Mouse (Mus musculus): ENCODE measurements at regions not wholly inside any gene's neighbourhood (a gene's known extent, or its start where the extent isn't known, plus 50 kb on each side); places are given as distances from the start of the nearest gene placed in this dataset.

- H3K36me3 ChIP-seq = no peaks in the 10 kb centered on the region
- 86% methylated on average over 3 of the region's 3 CpGs for WGBS
- no peaks in the 10 kb centered on the region for H3K9me3 ChIP-seq (replicated peaks)
- H3K4me1 ChIP-seq = no peaks in the 10 kb centered on the region
- no peak overlapping the region for H3K4me3 ChIP-seq
- DNase-seq (ENCODE audit: low spot score) = no peak
- no peak overlapping the region for H3K27ac ChIP-seq (replicated peaks)
- no peaks in the 10 kb centered on the region for H3K27me3 ChIP-seq (ENCODE audit: low read depth, poor library complexity, severe bottlenecking)
Observed at GRCm38 (mm10) chr11:40624126-40624778, 70.8 kb downstream of the Mat2b start.

DNA sequence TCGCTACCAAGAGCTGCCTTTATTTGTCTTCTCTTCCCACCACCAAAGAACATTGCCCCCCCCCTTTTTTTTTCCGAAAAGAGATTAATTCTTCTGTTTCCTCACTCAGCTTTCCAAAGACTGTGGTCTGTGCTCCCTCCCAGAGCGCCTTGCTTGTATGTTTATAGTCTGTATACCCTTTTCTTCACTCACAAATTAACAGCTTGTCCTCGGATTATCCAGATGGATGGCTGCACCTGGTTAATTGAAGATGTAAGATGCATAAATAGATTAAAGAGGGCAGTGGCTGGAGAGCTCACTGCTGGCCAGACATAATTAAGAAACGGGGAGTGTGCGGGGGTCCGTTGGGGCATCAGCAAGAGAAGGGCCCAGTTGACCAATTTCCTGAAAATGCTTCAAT is 75.0 kb downstream of the Mat2b start:
- H3K36me3 ChIP-seq = no peaks in the 10 kb centered on the region
- no peak overlapping the region for H3K27ac ChIP-seq (replicated peaks)
- DNase-seq (ENCODE audit: low spot score) = no peak
- H3K27me3 ChIP-seq (ENCODE audit: low read depth, poor library complexity, severe bottlenecking) = no peaks in the 10 kb centered on the region
- WGBS = 68% methylated on average over 7 of the region's 7 CpGs
- H3K4me3 ChIP-seq = no peak overlapping the region
- H3K9me3 ChIP-seq (replicated peaks) = no peaks in the 10 kb centered on the region
- H3K4me1 ChIP-seq = no peaks in the 10 kb centered on the region

GRCm38 (mm10) chr11:40603008-40603407 is 92.0 kb downstream of the Mat2b start:
- no peak overlapping the region for H3K4me3 ChIP-seq
- 0 out of 2 replicates have a peak, but pooled peaks cover 3% of the 10 kb centered on the region for H3K9me3 ChIP-seq (replicated peaks)
- no peaks in the 10 kb centered on the region for H3K27me3 ChIP-seq (ENCODE audit: low read depth, poor library complexity, severe bottlenecking)
- no peak for DNase-seq (ENCODE audit: low spot score)
- no peak overlapping the region for H3K27ac ChIP-seq (replicated peaks)
- no peaks in the 10 kb centered on the region for H3K36me3 ChIP-seq
- H3K4me1 ChIP-seq = peaks cover 23% of the 10 kb centered on the region
- 95% methylated on average over 9 of the region's 9 CpGs for WGBS

GRCm38 (mm10) chr11:40601572-40601909 is 93.5 kb downstream of the Mat2b start:
- Histone ChIP-seq H3K9me3 (replicated peaks) (0 out of 2 replicates have a peak, but pooled peaks cover 3% of the 10 kb centered on the region), H3K27ac (replicated peaks) (no peak overlapping the region), H3K4me1 (peaks cover 23% of the 10 kb centered on the region), H3K27me3 (ENCODE audit: low read depth, poor library complexity, severe bottlenecking) (no peaks in the 10 kb centered on the region), H3K4me3 (no peak overlapping the region), H3K36me3 (no peaks in the 10 kb centered on the region)
- 0% methylated on average over 1 of the region's 1 CpGs for WGBS
- no peak for DNase-seq (ENCODE audit: low spot score)

DNA sequence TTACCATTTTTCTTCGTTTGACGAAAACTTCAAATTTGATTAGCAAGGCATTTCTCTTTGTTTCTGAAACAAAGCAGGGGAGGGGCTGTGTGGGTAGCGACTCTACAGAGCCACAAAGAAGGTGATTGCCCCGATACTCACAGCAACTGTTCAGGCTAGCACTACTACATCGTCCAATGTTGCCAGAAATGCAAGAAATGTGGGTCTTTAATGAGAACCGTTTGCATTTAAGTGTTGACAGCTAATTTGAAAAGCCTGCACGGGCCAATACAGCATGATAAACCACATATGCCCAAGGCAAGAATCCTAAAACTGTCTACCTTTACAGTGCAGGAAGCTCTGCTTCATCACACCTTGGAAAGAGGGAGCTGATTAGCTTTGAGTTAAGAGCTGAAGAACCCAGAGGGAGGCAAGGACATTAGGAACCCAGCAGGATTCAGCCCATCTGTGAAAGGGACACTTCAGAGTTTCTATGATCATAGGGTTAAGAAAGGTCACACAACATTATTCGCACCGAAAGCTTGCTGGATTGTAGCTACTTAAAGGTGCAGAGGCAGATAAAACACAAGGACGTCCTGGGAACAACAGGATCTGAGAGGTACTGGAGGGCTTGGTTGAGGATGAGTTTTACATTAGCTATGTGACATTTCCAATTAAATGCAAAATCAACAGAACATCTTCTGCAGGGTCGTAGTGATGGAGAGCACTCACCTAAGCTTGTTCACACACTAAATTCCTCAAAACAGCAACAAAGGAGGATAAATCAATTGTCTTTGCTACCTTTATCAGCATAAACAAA is 94.0 kb downstream of the Mat2b start:
- WGBS = 25% methylated on average over 11 of the region's 11 CpGs
- H3K4me3 ChIP-seq = no peak overlapping the region
- H3K27me3 ChIP-seq (ENCODE audit: low read depth, poor library complexity, severe bottlenecking) = no peaks in the 10 kb centered on the region
- H3K9me3 ChIP-seq (replicated peaks) = 0 out of 2 replicates have a peak, but pooled peaks cover 3% of the 10 kb centered on the region
- no peaks in the 10 kb centered on the region for H3K36me3 ChIP-seq
- H3K27ac ChIP-seq (replicated peaks) = peak overlapping the region; percentile 13; the same call in 1 of the 2 replicates
- peaks cover 23% of the 10 kb centered on the region for H3K4me1 ChIP-seq
- DNase-seq (ENCODE audit: low spot score) = no peak

- Histone ChIP-seq H3K9me3 (replicated peaks) (0 out of 2 replicates have a peak, but pooled peaks cover 3% of the 10 kb centered on the region), H3K27me3 (ENCODE audit: low read depth, poor library complexity, severe bottlenecking) (no peaks in the 10 kb centered on the region), H3K4me1 (peaks cover 23% of the 10 kb centered on the region), H3K27ac (replicated peaks) (peak overlapping the region; percentile 46; the same call in 1 of the 2 replicates), H3K4me3 (0 out of 2 replicates have a peak overlapping the region, but pooled peaks have one; percentile 5), H3K36me3 (no peaks in the 10 kb centered on the region)
- DNase-seq (ENCODE audit: low spot score) = peak; percentile 43
- WGBS = 12% methylated on average over 15 of the region's 15 CpGs
Observed at GRCm38 (mm10) chr11:40599956-40600772, 94.8 kb downstream of the Mat2b start.

DNA sequence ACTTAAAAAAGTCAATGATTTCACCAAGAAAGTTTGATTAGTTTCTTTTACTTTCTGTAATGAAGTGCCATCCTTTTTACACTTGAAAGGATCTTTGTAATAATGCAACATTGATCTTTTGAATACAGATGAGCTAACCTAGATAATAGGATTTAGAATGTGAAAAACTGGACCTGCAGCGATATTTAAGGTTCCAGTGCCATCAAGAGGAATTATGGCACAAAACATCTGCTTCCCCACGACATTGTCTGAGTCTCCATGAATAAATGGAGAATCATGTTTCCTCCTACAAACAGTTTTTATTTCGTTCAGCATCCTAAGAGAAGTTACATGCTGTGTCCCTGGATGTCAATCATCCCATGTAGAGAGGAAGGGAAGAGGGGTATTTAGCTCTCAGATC is 98.7 kb downstream of the Mat2b start:
- H3K36me3 ChIP-seq = no peaks in the 10 kb centered on the region
- no peak for DNase-seq (ENCODE audit: low spot score)
- no peak overlapping the region for H3K4me3 ChIP-seq
- H3K27me3 ChIP-seq (ENCODE audit: low read depth, poor library complexity, severe bottlenecking) = no peaks in the 10 kb centered on the region
- H3K27ac ChIP-seq (replicated peaks) = no peak overlapping the region
- WGBS = 40% methylated on average over 3 of the region's 3 CpGs
- no peaks in the 10 kb centered on the region for H3K9me3 ChIP-seq (replicated peaks)
- H3K4me1 ChIP-seq = peaks cover 23% of the 10 kb centered on the region

- Histone ChIP-seq H3K27me3 (ENCODE audit: low read depth, poor library complexity, severe bottlenecking) (no peaks in the 10 kb centered on the region), H3K4me1 (no peaks in the 10 kb centered on the region; the same call in 1 of the 2 replicates), H3K27ac (replicated peaks) (no peak overlapping the region), H3K4me3 (no peak overlapping the region), H3K36me3 (no peaks in the 10 kb centered on the region), H3K9me3 (replicated peaks) (no peaks in the 10 kb centered on the region)
- no peak for DNase-seq (ENCODE audit: low spot score)
- WGBS = 87% methylated on average over 4 of the region's 4 CpGs
Observed at GRCm38 (mm10) chr11:40592056-40592455, 102.9 kb downstream of the Mat2b start.

- 8% methylated on average over 3 of the region's 3 CpGs for WGBS
- Histone ChIP-seq H3K9me3 (replicated peaks) (no peaks in the 10 kb centered on the region), H3K4me3 (no peak overlapping the region), H3K27me3 (ENCODE audit: low read depth, poor library complexity, severe bottlenecking) (no peaks in the 10 kb centered on the region), H3K27ac (replicated peaks) (no peak overlapping the region), H3K4me1 (peaks cover 20% of the 10 kb centered on the region), H3K36me3 (no peaks in the 10 kb centered on the region)
- no peak for DNase-seq (ENCODE audit: low spot score)
Observed at GRCm38 (mm10) chr11:40573758-40574139, 121.3 kb downstream of the Mat2b start.

DNA sequence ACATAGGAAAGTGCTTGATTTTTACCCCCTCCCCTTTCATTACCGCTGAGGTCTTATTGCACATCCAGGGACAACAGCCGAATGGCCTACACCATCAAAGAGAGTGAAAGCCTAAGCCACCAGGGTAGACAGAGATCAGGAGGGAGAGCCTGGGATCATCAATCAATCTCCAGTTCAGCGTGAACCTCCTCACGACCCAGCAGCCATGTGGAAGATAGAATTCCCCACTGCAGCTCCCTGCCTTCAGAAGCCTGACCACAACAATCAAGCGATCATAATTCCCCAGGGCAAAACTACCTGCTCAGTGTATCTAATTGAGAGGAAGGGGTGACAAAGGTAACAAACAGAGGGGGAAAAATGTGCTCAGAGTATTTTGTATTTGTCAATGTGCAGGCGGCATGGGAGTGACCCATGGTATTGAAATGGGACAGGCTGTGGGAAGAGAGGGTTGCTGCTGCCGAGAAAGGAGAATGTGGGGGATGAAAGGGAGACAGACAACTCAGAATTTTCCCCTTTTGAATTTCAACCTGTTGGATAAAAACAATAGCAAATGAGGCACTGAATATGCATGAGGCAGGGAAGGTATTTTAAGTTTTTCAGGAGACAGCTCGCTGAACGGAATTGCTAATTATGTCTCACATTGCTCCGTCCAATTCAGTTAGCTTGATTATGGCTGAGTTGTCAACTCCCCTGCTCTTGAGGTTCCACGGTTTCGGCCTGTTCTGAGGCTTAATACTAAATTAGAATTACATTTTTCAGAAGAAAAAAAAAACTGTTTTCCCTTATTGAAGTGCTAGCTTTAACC is 121.8 kb downstream of the Mat2b start:
- 0 out of 2 replicates have a peak overlapping the region, but pooled peaks have one; percentile 9 for H3K4me3 ChIP-seq
- WGBS = 19% methylated on average over 12 of the region's 12 CpGs
- H3K27me3 ChIP-seq (ENCODE audit: low read depth, poor library complexity, severe bottlenecking) = no peaks in the 10 kb centered on the region
- H3K9me3 ChIP-seq (replicated peaks) = no peaks in the 10 kb centered on the region
- no peak overlapping the region for H3K27ac ChIP-seq (replicated peaks)
- peak; percentile 13 for DNase-seq (ENCODE audit: low spot score)
- H3K4me1 ChIP-seq = peaks cover 20% of the 10 kb centered on the region
- H3K36me3 ChIP-seq = no peaks in the 10 kb centered on the region

DNA sequence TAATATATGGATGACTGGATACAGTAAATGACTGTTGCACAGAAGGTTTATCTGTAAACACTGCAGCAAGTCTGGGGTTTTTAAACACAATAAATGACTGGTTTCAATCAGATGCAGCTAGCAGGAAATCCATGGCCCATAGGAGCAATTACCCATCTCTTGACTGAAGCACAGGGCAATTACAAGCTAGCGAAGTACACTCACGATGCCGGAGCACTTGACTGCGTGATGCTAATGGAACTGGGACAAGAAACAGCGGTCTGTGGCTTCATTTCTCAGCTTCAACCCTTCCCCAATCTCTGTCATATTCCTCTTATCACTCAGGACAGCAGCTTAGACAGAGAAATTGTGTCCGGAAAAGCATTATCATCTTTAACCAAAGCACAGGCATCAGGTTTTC is 132.1 kb downstream of the Mat2b start:
- DNase-seq (ENCODE audit: low spot score) = no peak
- no peaks in the 10 kb centered on the region for H3K36me3 ChIP-seq
- H3K4me1 ChIP-seq = no peaks in the 10 kb centered on the region
- H3K4me3 ChIP-seq = no peak overlapping the region
- H3K27me3 ChIP-seq (ENCODE audit: low read depth, poor library complexity, severe bottlenecking) = no peaks in the 10 kb centered on the region
- no peaks in the 10 kb centered on the region for H3K9me3 ChIP-seq (replicated peaks)
- no peak overlapping the region for H3K27ac ChIP-seq (replicated peaks)
- WGBS = 88% methylated on average over 6 of the region's 6 CpGs

- no peak for DNase-seq (ENCODE audit: low spot score)
- H3K4me1 ChIP-seq = no peaks in the 10 kb centered on the region
- H3K9me3 ChIP-seq (replicated peaks) = no peaks in the 10 kb centered on the region
- no peak overlapping the region for H3K27ac ChIP-seq (replicated peaks)
- no peak overlapping the region for H3K4me3 ChIP-seq
- WGBS = 97% methylated on average over 2 of the region's 2 CpGs
- H3K36me3 ChIP-seq = no peaks in the 10 kb centered on the region
- no peaks in the 10 kb centered on the region for H3K27me3 ChIP-seq (ENCODE audit: low read depth, poor library complexity, severe bottlenecking)
Observed at GRCm38 (mm10) chr11:40561983-40562382, 133.0 kb downstream of the Mat2b start.
